Mouse (Mus musculus): Measurements from ENCODE around the gene Gm17268. TPM values are rescaled to one million over a fixed set of nuclear protein-coding genes. Genes with fewer than 3 reads are reported as not detected.

Gm17268 gene
- not detected for total RNA-seq (2023)

DNA sequence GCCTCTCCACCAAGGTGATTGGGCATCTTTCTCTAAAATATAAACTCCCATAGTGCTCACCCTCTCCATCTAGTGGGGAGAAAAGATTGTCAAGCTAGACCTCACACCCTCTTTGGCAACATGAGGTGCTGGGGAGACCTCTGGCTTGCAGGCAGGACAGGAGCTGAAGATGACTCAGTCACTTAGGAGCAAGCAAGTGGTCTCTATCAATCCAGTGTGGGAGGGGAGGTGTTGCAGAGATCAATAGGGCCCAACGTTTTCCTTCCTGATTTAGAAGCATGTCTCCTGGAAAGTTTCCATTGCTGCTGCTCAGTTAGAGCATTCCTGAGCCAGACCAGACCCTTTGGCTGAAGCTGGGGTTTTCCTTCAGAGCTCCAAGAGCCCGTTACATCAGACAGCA lies at the start of gene Gm17268:
TSS of gene Gm17268 (minus strand) at position 28 of the 400 bp plus-strand sequence.

DNA sequence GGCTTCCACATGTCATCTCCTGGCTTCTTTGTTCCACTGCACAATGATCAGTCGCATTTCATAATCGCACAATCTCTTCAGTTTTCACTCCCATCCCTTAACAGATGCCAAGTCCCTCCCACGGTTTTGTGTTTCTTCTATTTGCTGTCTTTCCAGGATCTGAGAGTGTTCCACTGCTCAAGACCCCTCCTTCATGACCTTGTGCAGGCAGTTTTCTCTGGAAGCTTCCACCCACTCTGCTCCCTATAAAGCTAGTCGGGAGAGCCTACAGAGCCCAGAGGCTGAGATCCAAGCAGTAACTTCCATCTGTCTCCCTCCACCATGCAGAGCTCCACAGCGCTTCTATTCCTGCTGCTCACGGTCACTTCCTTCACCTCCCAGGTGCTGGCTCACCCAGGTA lies 19.3 kb upstream of the Gm17268 start, which contains the start of gene Ccl11:
TSS of gene Ccl11 (plus strand) at position 178 of the 400 bp plus-strand sequence.

DNA sequence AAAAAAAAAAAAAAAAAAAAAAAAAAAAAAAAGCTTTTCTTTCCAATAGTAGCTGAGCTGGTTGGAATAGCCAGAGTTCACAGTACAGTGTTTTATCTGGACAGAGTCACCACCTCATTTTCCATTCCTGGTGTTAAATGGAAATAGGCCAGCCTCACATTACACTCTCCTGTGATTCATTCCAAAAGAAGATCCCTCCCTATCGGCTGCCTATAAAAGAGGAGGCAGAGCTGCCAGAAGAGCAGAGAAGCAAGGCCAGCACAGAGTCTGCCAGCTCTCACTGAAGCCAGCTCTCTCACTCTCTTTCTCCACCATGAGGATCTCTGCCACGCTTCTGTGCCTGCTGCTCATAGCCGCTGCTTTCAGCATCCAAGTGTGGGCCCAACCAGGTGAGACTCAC lies 7.1 kb upstream of the Gm17268 start, which contains the start of gene Ccl7:
TSS of gene Ccl7 (plus strand) at position 242 of the 400 bp plus-strand sequence.

DNA sequence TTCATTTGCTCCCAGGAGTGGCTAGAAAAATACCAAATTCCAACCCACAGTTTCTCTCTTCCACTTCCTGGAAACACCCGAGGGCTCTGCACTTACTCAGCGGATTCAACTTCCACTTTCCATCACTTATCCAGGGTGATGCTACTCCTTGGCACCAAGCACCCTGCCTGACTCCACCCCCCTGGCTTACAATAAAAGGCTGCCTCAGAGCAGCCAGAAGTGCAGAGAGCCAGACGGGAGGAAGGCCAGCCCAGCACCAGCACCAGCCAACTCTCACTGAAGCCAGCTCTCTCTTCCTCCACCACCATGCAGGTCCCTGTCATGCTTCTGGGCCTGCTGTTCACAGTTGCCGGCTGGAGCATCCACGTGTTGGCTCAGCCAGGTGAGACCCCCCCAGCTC lies 3.0 kb downstream of the Gm17268 start, which contains the start of gene Ccl2:
TSS of gene Ccl2 (plus strand) at position 216 of the 400 bp plus-strand sequence.

Other genes starting within 250 kb of the Gm17268 start
- not detected for gene 5530401A14Rik, start 177.9 kb downstream of the Gm17268 start, total RNA-seq (2023)
- not detected for gene Asic2, start 70.1 kb downstream of the Gm17268 start, total RNA-seq (2023)
- 10 to 100 TPM; 51.1 to 63.6 TPM for gene Ccl2, start 3.0 kb downstream of the Gm17268 start, total RNA-seq (2023)
- gene Ccl7, start 7.2 kb upstream of the Gm17268 start, total RNA-seq (2023) = under 1 TPM in 1 of 2 experiments, not detected in 1; 0.90 TPM
- not detected for gene Ccl11, start 19.3 kb upstream of the Gm17268 start, total RNA-seq (2023)
- gene Ccl12, start 63.3 kb upstream of the Gm17268 start, total RNA-seq (2023) = not detected
- gene Ccl8, start 76.6 kb upstream of the Gm17268 start, total RNA-seq (2023) = not detected